Mouse (Mus musculus) thymus, adult 18-20 months (tissue): Measurements from ENCODE around the gene Tbccd1.

Experiments
- DNase-seq, 2 experiments: peaks; one replicate each; pipeline ENCODE4 v3.0.0; 2022; ENCODE audit warnings: mixed read lengths in 2 of 2

The Tbccd1 gene

GRCm38 (mm10) chr16:22775471-22775985 lies 81.9 kb downstream of the Tbccd1 start:
- no peak for DNase-seq

GRCm38 (mm10) chr16:22768661-22769060 lies 88.8 kb downstream of the Tbccd1 start:
- no peak for DNase-seq

GRCm38 (mm10) chr16:22767405-22767804 lies 90.1 kb downstream of the Tbccd1 start:
- no peak for DNase-seq

GRCm38 (mm10) chr16:22766738-22767211 lies 90.7 kb downstream of the Tbccd1 start:
- no peak for DNase-seq

GRCm38 (mm10) chr16:22765531-22765930 lies 91.9 kb downstream of the Tbccd1 start:
- no peak for DNase-seq
